Mouse (Mus musculus): Measurements from ENCODE around the gene Chil5. TPM values are rescaled to one million over a fixed set of nuclear protein-coding genes. Genes with fewer than 3 reads are reported as not detected.
"Not testable (repeated sequence)": the region's sequence is repeated elsewhere in the genome, so short reads cannot be mapped to it uniquely, and the experiment has no call there.

Gene Chil5
- not detected in 2 replicates for polyA plus RNA-seq (2012; ENCODE audit: insufficient read depth, insufficient read length, missing spikeins)

DNA sequence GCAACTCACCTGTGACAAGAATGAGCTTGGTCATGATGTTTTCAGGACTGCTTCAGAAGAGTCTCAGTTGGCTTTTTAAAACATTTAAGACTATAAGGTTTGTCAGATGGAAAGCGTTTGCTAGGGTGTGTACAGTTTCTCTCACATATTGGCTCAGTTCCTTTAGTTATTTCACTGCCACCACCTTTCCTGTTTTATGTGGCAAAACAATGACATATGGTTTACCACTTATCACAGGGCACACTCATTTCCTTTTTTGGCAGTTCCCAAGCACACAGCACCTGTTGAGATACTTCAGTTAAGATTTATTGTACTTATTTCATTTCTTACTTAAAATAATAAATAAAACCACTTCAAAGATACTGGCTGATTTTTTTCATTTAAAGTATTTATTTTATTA lies at the start of gene Chil5:
TSS of gene Chil5 (minus strand) at position 34 of the 400 bp plus-strand sequence.
- Histone ChIP-seq H3K27ac (ENCODE audit: insufficient read depth, low read depth, low read length) (no peak within 1 kb of the TSS), H3K4me1 (ENCODE audit: control insufficient read depth, insufficient read depth, low read length) (no peaks in the 10 kb centered on the region), H3K4me3 (ENCODE audit: insufficient read depth, low read length) (no peak within 1 kb of the TSS)
- TF ChIP-seq CTCF (IDR thresholded peaks at IDR 0.05; ENCODE audit: low read depth, low read length) (no peak), POLR2A (IDR thresholded peaks at IDR 0.05; ENCODE audit: borderline replicate concordance, low read depth, low read length) (no peak)

DNA sequence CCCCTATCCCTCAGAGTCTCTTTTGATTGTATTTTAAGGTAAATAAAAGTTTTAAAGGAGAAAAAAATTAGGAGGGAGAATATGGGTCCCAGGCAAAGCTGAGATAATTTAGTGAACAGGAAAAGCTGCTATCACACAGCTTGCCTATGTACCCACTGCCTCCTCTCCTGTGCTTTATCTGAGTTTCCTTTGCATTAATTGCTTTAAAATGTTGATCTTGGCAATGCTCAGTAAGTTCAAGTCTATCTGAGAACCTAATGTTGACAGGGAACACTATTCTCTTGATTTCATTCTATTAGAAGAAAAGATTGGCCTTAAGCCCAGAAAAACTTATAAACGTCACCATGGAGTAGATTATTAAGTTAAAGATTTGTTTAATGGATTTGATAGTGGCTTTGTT lies 42.2 kb upstream of the Chil5 start:
- no peaks in the 10 kb centered on the region for H3K4me1 ChIP-seq (ENCODE audit: control insufficient read depth, insufficient read depth, low read length)
- no peak for TF ChIP-seq POLR2A (IDR thresholded peaks at IDR 0.05; ENCODE audit: borderline replicate concordance, low read depth, low read length)
- TF ChIP-seq CTCF (IDR thresholded peaks at IDR 0.05; ENCODE audit: low read depth, low read length) = no peak
- H3K4me3 ChIP-seq (ENCODE audit: insufficient read depth, low read length) = no peak overlapping the region
- H3K27ac ChIP-seq (ENCODE audit: insufficient read depth, low read depth, low read length) = no peak overlapping the region

DNA sequence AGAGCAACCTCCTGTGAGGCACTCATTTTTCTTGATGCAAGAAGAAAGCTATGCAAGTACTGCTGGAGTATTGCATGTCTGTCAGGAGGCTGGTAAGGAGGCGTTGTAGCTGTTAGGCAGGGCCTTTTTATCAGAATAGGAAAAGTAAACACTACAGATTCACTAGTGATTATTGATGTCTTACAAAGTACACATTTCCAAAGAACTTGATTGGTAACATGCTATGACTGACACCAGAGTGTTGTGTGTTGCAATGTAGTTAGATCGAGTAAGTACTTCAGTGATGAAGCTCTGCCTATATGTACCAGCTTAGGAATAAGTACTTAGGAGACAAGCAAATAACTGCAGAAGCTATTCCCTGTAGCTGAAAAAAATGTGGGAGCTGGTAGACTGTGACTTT lies 38.4 kb upstream of the Chil5 start:
- Histone ChIP-seq H3K4me3 (ENCODE audit: insufficient read depth, low read length) (no peak overlapping the region), H3K27ac (ENCODE audit: insufficient read depth, low read depth, low read length) (no peak overlapping the region), H3K4me1 (ENCODE audit: control insufficient read depth, insufficient read depth, low read length) (no peaks in the 10 kb centered on the region)
- TF ChIP-seq CTCF (IDR thresholded peaks at IDR 0.05; ENCODE audit: low read depth, low read length) = no peak
- TF ChIP-seq POLR2A (IDR thresholded peaks at IDR 0.05; ENCODE audit: borderline replicate concordance, low read depth, low read length) = no peak

DNA sequence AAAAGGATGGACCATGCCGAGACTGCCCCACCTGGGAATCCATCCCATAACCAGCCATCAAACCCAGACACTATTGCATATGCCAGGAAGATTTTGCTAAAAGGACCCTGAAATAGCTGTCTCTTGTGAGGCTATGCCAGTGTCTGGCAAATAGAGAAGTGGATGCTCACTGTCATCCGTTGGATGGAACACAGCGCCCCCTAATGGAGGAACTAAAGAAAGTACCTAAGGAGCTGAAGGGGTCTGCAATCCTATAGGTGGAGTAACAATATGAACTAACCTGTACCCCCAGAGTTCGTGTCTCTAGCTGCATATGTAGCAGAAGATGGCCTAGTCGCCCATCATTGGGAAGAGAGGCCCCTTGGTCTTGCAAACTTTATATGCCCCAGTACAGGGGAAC lies 35.1 kb upstream of the Chil5 start:
- not testable (repeated sequence) for H3K4me1 ChIP-seq (ENCODE audit: control insufficient read depth, insufficient read depth, low read length); H3K4me3 ChIP-seq (ENCODE audit: insufficient read depth, low read length); H3K27ac ChIP-seq (ENCODE audit: insufficient read depth, low read depth, low read length)

DNA sequence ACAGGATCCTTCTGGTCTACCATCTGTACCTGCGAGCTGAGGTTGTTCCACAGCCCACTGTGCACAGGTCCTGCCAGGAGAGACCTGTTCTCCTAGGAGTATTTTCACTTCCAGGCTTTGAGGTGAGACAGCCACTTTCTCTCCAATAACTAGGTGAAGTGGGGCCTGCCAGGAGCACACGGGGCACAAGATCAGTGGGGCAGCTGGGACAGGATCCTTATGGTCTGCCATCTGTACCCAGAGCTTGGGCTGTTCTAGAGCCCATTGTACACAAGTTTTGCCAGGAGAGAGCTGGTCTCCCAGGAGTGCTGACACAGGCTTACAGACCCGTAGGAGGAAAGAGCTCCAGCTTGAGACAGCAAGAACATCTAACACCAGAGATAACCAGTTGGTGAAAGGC lies 25.4 kb upstream of the Chil5 start:
- no peak overlapping the region for H3K27ac ChIP-seq (ENCODE audit: insufficient read depth, low read depth, low read length)
- H3K4me3 ChIP-seq (ENCODE audit: insufficient read depth, low read length) = no peak overlapping the region
- TF ChIP-seq CTCF (IDR thresholded peaks at IDR 0.05; ENCODE audit: low read depth, low read length) (no peak), POLR2A (IDR thresholded peaks at IDR 0.05; ENCODE audit: borderline replicate concordance, low read depth, low read length) (no peak)
- H3K4me1 ChIP-seq (ENCODE audit: control insufficient read depth, insufficient read depth, low read length) = no peaks in the 10 kb centered on the region

DNA sequence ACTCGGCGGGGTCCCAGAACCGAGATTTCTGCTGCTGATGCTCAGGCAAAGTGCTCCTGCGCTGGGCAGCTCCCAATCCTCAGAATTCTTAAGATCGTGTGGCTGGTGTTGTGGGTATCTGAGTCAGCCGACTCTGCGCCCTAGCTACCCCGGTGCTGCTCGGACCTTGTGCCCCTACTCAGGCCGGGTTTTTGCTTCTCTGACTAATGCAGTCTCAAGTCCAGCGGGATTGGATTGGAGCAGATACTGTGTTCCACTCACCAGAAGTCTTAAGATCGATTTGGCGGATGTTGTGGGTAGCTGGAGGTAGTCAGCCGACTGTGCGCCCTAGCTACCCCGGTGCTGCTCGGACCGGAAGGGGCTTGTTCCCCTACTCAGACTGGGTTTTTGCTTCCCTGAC lies 19.3 kb upstream of the Chil5 start:
- TF ChIP-seq POLR2A (IDR thresholded peaks at IDR 0.05; ENCODE audit: borderline replicate concordance, low read depth, low read length) (no peak), CTCF (IDR thresholded peaks at IDR 0.05; ENCODE audit: low read depth, low read length) (no peak)
- no peak overlapping the region for H3K4me3 ChIP-seq (ENCODE audit: insufficient read depth, low read length)
- no peak overlapping the region for H3K27ac ChIP-seq (ENCODE audit: insufficient read depth, low read depth, low read length)
- no peaks in the 10 kb centered on the region for H3K4me1 ChIP-seq (ENCODE audit: control insufficient read depth, insufficient read depth, low read length)

DNA sequence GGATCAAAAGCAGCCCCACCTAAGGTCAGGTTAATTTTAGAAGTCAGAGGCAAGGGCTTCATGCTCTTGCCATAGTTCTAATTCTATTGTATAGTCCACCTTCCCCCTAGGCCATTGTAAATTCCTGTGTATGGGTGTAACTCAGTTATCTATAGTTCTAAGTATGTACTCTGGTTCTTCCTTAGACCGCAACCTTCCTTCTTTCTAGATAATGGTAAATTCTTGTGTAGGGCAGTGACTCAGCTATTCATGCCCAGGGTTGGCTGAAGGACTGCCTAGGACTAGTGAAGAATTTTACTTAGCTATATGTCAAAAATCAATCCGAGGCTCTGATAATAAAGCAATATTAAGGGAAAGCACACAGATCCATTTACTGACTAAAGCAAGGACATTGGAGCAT lies 7.7 kb upstream of the Chil5 start:
- Histone ChIP-seq H3K4me1 (ENCODE audit: control insufficient read depth, insufficient read depth, low read length) (no peaks in the 10 kb centered on the region), H3K27ac (ENCODE audit: insufficient read depth, low read depth, low read length) (no peak overlapping the region), H3K4me3 (ENCODE audit: insufficient read depth, low read length) (no peak overlapping the region)
- no peak for TF ChIP-seq CTCF (IDR thresholded peaks at IDR 0.05; ENCODE audit: low read depth, low read length)
- TF ChIP-seq POLR2A (IDR thresholded peaks at IDR 0.05; ENCODE audit: borderline replicate concordance, low read depth, low read length) = no peak

DNA sequence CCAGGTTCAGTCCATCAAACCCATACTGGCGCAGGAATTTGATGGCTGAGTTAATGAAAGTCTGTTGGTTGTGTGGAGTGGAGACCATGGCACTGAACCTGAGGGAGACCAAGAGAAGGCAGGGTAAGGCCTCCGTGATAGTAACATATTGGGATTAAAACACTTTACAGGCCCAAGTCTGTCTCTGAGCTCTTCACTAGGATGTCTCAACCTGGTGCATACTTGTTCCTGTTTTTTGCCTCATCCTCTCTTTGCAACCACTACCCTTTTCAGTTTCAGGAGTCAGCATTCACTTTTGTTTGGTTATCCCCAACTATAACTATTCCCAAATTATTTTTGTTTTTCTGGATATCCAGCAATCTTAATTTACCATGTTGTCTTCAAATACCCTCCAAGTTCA lies 8.5 kb downstream of the Chil5 start:
- Histone ChIP-seq H3K4me3 (ENCODE audit: insufficient read depth, low read length) (no peak overlapping the region), H3K4me1 (ENCODE audit: control insufficient read depth, insufficient read depth, low read length) (no peaks in the 10 kb centered on the region), H3K27ac (ENCODE audit: insufficient read depth, low read depth, low read length) (no peak overlapping the region)
- TF ChIP-seq POLR2A (IDR thresholded peaks at IDR 0.05; ENCODE audit: borderline replicate concordance, low read depth, low read length) (no peak), CTCF (IDR thresholded peaks at IDR 0.05; ENCODE audit: low read depth, low read length) (no peak)

DNA sequence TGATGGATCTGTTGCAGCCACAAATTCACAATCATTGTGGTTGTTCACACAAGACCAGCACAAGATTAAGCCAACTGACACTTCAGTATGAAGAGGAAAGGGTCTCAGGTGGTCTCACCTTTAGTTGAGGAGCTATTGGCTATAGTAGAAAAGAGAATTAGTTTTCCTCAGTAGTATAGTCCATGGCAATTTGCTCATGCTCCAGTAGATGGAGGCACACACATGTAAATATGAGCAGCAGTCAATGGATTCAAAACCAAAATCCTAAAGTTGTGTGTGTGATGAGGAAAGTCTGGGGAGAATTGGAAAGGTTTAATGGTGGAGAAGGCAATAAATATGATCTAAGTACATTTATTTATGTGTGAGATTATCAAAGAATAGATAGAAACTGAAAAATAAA lies 10.8 kb downstream of the Chil5 start:
- Histone ChIP-seq H3K4me1 (ENCODE audit: control insufficient read depth, insufficient read depth, low read length) (no peaks in the 10 kb centered on the region), H3K4me3 (ENCODE audit: insufficient read depth, low read length) (no peak overlapping the region), H3K27ac (ENCODE audit: insufficient read depth, low read depth, low read length) (no peak overlapping the region)
- no peak for TF ChIP-seq POLR2A (IDR thresholded peaks at IDR 0.05; ENCODE audit: borderline replicate concordance, low read depth, low read length)
- no peak for TF ChIP-seq CTCF (IDR thresholded peaks at IDR 0.05; ENCODE audit: low read depth, low read length)

DNA sequence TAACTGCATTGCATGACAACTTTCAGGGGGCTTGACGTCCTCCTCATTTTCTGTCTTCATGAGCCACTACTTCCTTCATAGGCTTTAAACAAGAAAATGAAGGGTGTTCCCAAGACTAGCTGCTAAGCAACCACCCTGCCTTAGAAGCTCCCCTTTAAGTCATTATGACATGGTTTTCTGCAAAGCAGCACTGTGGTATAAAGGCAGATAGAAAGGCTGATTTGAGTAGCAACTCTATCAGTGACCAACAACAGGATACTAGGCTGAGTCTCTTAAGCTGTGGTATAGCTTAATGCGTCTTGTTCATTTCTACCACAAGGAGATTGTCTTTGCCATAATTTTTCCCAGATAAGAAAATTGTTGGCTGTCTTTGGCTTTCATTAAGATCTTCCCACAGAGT lies 18.1 kb downstream of the Chil5 start, which contains the start of gene Pifo:
TSS of gene Pifo (minus strand) at position 101 of the 400 bp plus-strand sequence.
- H3K4me1 ChIP-seq (ENCODE audit: control insufficient read depth, insufficient read depth, low read length) = no peaks in the 10 kb centered on the region
- H3K27ac ChIP-seq (ENCODE audit: insufficient read depth, low read depth, low read length) = no peak within 1 kb of the TSS
- TF ChIP-seq POLR2A (IDR thresholded peaks at IDR 0.05; ENCODE audit: borderline replicate concordance, low read depth, low read length) (no peak), CTCF (IDR thresholded peaks at IDR 0.05; ENCODE audit: low read depth, low read length) (no peak)
- no peak within 1 kb of the TSS for H3K4me3 ChIP-seq (ENCODE audit: insufficient read depth, low read length)

DNA sequence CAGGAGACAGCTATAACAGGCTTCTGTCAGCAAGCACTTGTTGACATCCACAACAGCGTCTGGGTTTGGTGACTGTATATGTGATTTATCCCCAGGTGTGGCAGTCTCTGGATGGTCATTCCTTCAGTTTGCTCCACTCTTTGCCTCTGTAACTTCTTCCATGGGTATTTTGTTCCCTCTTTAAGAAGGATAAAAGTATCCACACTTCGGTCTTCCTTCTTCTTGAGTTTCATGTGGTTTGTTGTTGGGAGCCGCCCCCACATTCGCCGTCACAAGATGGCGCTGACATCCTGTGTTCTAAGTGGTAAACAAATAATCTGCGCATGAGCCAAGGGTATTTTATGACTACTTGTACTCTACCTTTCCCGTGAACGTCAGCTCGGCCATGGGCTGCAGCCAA lies 29.3 kb downstream of the Chil5 start:
- H3K27ac ChIP-seq (ENCODE audit: insufficient read depth, low read depth, low read length); H3K4me3 ChIP-seq (ENCODE audit: insufficient read depth, low read length); H3K4me1 ChIP-seq (ENCODE audit: control insufficient read depth, insufficient read depth, low read length): not testable (repeated sequence)
